Mouse (Mus musculus): ENCODE results near the gene Zfp281. TPM values are rescaled to one million over a fixed set of nuclear protein-coding genes. Genes with fewer than 3 reads are reported as not detected.

Gene Zfp281
- polyA plus RNA-seq, 1 experiment from 2014 or later = 34.7 TPM

GRCm38 (mm10) chr1:136670421-136670820, 45.7 kb downstream of the Zfp281 start:
- H3K27me3 ChIP-seq (ENCODE audit: control insufficient read depth, insufficient read depth, low read length) = no peaks in the 10 kb centered on the region
- H3K4me3 ChIP-seq (replicated peaks; ENCODE audit: low read depth, low read length) = no peak overlapping the region
- 52% methylated on average over 16 of the region's 16 CpGs for WGBS
- no peak overlapping the region for H3K27ac ChIP-seq (replicated peaks; ENCODE audit: low read depth, low read length)
- H3K4me2 ChIP-seq (ENCODE audit: low read length) = 0 out of 2 replicates have a peak overlapping the region, but pooled peaks have one; percentile 12
- H3K9ac ChIP-seq (replicated peaks; ENCODE audit: low read length) = no peak overlapping the region
- H3K9me3 ChIP-seq (ENCODE audit: control insufficient read depth, low read length) = no peaks in the 10 kb centered on the region
- H3K4me1 ChIP-seq (ENCODE audit: control insufficient read depth, insufficient read depth, low read length) = no peaks in the 10 kb centered on the region; the same call in 1 of the 2 replicates
- ATAC-seq (ENCODE audit: low FRiP score, low TSS enrichment) (no peak; the same call in 1 of the 2 replicates), DNase-seq (no peak)
- H3K36me3 ChIP-seq (ENCODE audit: control insufficient read depth, insufficient read depth, low read length) = no peaks in the 10 kb centered on the region

- Histone ChIP-seq H3K27ac (replicated peaks; ENCODE audit: low read depth, low read length) (no peak overlapping the region), H3K27me3 (ENCODE audit: control insufficient read depth, insufficient read depth, low read length) (no peaks in the 10 kb centered on the region), H3K9me3 (ENCODE audit: control insufficient read depth, low read length) (no peaks in the 10 kb centered on the region), H3K4me2 (ENCODE audit: low read length) (no peak overlapping the region), H3K4me1 (ENCODE audit: control insufficient read depth, insufficient read depth, low read length) (no peaks in the 10 kb centered on the region; the same call in 1 of the 2 replicates), H3K9ac (replicated peaks; ENCODE audit: low read length) (no peak overlapping the region), H3K4me3 (replicated peaks; ENCODE audit: low read depth, low read length) (no peak overlapping the region), H3K36me3 (ENCODE audit: control insufficient read depth, insufficient read depth, low read length) (no peaks in the 10 kb centered on the region)
- DNase-seq = no peak
- WGBS = 84% methylated on average over 12 of the region's 12 CpGs
- no peak for ATAC-seq (ENCODE audit: low FRiP score, low TSS enrichment)
Measured at GRCm38 (mm10) chr1:136671767-136672434, 47.2 kb downstream of the Zfp281 start.

GRCm38 (mm10) chr1:136672564-136672963, 47.9 kb downstream of the Zfp281 start:
- Histone ChIP-seq H3K9ac (replicated peaks; ENCODE audit: low read length) (no peak overlapping the region), H3K4me3 (replicated peaks; ENCODE audit: low read depth, low read length) (no peak overlapping the region), H3K36me3 (ENCODE audit: control insufficient read depth, insufficient read depth, low read length) (no peaks in the 10 kb centered on the region), H3K4me2 (ENCODE audit: low read length) (no peak overlapping the region), H3K27ac (replicated peaks; ENCODE audit: low read depth, low read length) (no peak overlapping the region), H3K9me3 (ENCODE audit: control insufficient read depth, low read length) (no peaks in the 10 kb centered on the region), H3K27me3 (ENCODE audit: control insufficient read depth, insufficient read depth, low read length) (no peaks in the 10 kb centered on the region), H3K4me1 (ENCODE audit: control insufficient read depth, insufficient read depth, low read length) (no peaks in the 10 kb centered on the region; the same call in 1 of the 2 replicates)
- DNase-seq (no peak), ATAC-seq (ENCODE audit: low FRiP score, low TSS enrichment) (no peak)
- WGBS = 75% methylated on average over 6 of the region's 6 CpGs

GRCm38 (mm10) chr1:136673293-136673692, 48.6 kb downstream of the Zfp281 start:
- no peaks in the 10 kb centered on the region for H3K27me3 ChIP-seq (ENCODE audit: control insufficient read depth, insufficient read depth, low read length)
- WGBS = 45% methylated on average over 4 of the region's 4 CpGs
- H3K27ac ChIP-seq (replicated peaks; ENCODE audit: low read depth, low read length) = no peak overlapping the region
- ATAC-seq (ENCODE audit: low FRiP score, low TSS enrichment) (no peak), DNase-seq (no peak)
- no peaks in the 10 kb centered on the region for H3K9me3 ChIP-seq (ENCODE audit: control insufficient read depth, low read length)
- no peak overlapping the region for H3K4me3 ChIP-seq (replicated peaks; ENCODE audit: low read depth, low read length)
- no peaks in the 10 kb centered on the region; the same call in 1 of the 2 replicates for H3K4me1 ChIP-seq (ENCODE audit: control insufficient read depth, insufficient read depth, low read length)
- H3K36me3 ChIP-seq (ENCODE audit: control insufficient read depth, insufficient read depth, low read length) = no peaks in the 10 kb centered on the region
- no peak overlapping the region for H3K4me2 ChIP-seq (ENCODE audit: low read length)
- H3K9ac ChIP-seq (replicated peaks; ENCODE audit: low read length) = no peak overlapping the region

- ATAC-seq (ENCODE audit: low FRiP score, low TSS enrichment) (no peak), DNase-seq (peak; percentile 58)
- Histone ChIP-seq H3K9me3 (ENCODE audit: control insufficient read depth, low read length) (no peaks in the 10 kb centered on the region), H3K4me2 (ENCODE audit: low read length) (peak overlapping the region; percentile 22; the same call in 1 of the 2 replicates), H3K9ac (replicated peaks; ENCODE audit: low read length) (no peak overlapping the region), H3K4me3 (replicated peaks; ENCODE audit: low read depth, low read length) (no peak overlapping the region), H3K4me1 (ENCODE audit: control insufficient read depth, insufficient read depth, low read length) (no peaks in the 10 kb centered on the region; the same call in 1 of the 2 replicates), H3K36me3 (ENCODE audit: control insufficient read depth, insufficient read depth, low read length) (no peaks in the 10 kb centered on the region), H3K27me3 (ENCODE audit: control insufficient read depth, insufficient read depth, low read length) (no peaks in the 10 kb centered on the region), H3K27ac (replicated peaks; ENCODE audit: low read depth, low read length) (no peak overlapping the region)
- 12% methylated on average over 25 of the region's 25 CpGs for WGBS
Measured at GRCm38 (mm10) chr1:136674548-136675455, 50.1 kb downstream of the Zfp281 start.

GRCm38 (mm10) chr1:136675736-136676444, 51.2 kb downstream of the Zfp281 start:
- DNase-seq = no peak
- Histone ChIP-seq H3K27ac (replicated peaks; ENCODE audit: low read depth, low read length) (no peak overlapping the region), H3K9me3 (ENCODE audit: control insufficient read depth, low read length) (no peaks in the 10 kb centered on the region), H3K4me1 (ENCODE audit: control insufficient read depth, insufficient read depth, low read length) (no peaks in the 10 kb centered on the region; the same call in 1 of the 2 replicates), H3K27me3 (ENCODE audit: control insufficient read depth, insufficient read depth, low read length) (no peaks in the 10 kb centered on the region), H3K36me3 (ENCODE audit: control insufficient read depth, insufficient read depth, low read length) (no peaks in the 10 kb centered on the region), H3K9ac (replicated peaks; ENCODE audit: low read length) (no peak overlapping the region), H3K4me2 (ENCODE audit: low read length) (no peak overlapping the region), H3K4me3 (replicated peaks; ENCODE audit: low read depth, low read length) (no peak overlapping the region)
- ATAC-seq (ENCODE audit: low FRiP score, low TSS enrichment) = no peak
- WGBS = 92% methylated on average over 16 of the region's 16 CpGs

- Histone ChIP-seq H3K9me3 (ENCODE audit: control insufficient read depth, low read length) (no peaks in the 10 kb centered on the region), H3K27ac (replicated peaks; ENCODE audit: low read depth, low read length) (no peak overlapping the region), H3K36me3 (ENCODE audit: control insufficient read depth, insufficient read depth, low read length) (no peaks in the 10 kb centered on the region), H3K9ac (replicated peaks; ENCODE audit: low read length) (no peak overlapping the region), H3K4me2 (ENCODE audit: low read length) (no peak overlapping the region), H3K27me3 (ENCODE audit: control insufficient read depth, insufficient read depth, low read length) (no peaks in the 10 kb centered on the region), H3K4me3 (replicated peaks; ENCODE audit: low read depth, low read length) (no peak overlapping the region), H3K4me1 (ENCODE audit: control insufficient read depth, insufficient read depth, low read length) (no peaks in the 10 kb centered on the region; the same call in 1 of the 2 replicates)
- 90% methylated on average over 6 of the region's 6 CpGs for WGBS
- no peak for ATAC-seq (ENCODE audit: low FRiP score, low TSS enrichment)
- no peak for DNase-seq
Measured at GRCm38 (mm10) chr1:136676445-136676755, 51.7 kb downstream of the Zfp281 start.

- no peaks in the 10 kb centered on the region for H3K36me3 ChIP-seq (ENCODE audit: control insufficient read depth, insufficient read depth, low read length)
- H3K27me3 ChIP-seq (ENCODE audit: control insufficient read depth, insufficient read depth, low read length) = no peaks in the 10 kb centered on the region
- H3K4me2 ChIP-seq (ENCODE audit: low read length) = no peak overlapping the region
- H3K4me3 ChIP-seq (replicated peaks; ENCODE audit: low read depth, low read length) = no peak overlapping the region
- H3K9ac ChIP-seq (replicated peaks; ENCODE audit: low read length) = no peak overlapping the region
- ATAC-seq (ENCODE audit: low FRiP score, low TSS enrichment) = no peak
- no peaks in the 10 kb centered on the region for H3K9me3 ChIP-seq (ENCODE audit: control insufficient read depth, low read length)
- WGBS = 89% methylated on average over 3 of the region's 3 CpGs
- H3K27ac ChIP-seq (replicated peaks; ENCODE audit: low read depth, low read length) = no peak overlapping the region
- DNase-seq = no peak
- H3K4me1 ChIP-seq (ENCODE audit: control insufficient read depth, insufficient read depth, low read length) = no peaks in the 10 kb centered on the region; the same call in 1 of the 2 replicates
Measured at GRCm38 (mm10) chr1:136677847-136678325, 53.2 kb downstream of the Zfp281 start.

Measured in midbrain, embryonic 14.5 days (tissue).